Mouse (Mus musculus) thymus, adult 2 months (tissue): Measurements from ENCODE around the gene Tmem216. TPM values are rescaled to one million over a fixed set of nuclear protein-coding genes. Genes with fewer than 3 reads are reported as not detected.

Experiments used
- DNase-seq: peaks from one replicate; pipeline ENCODE4 v3.0.0; 2021
- H3K27ac ChIP-seq: fragments of 200-500 bp; 2 replicates; pipeline ENCODE4 v1.5.1; 2012; ENCODE audit warnings: low read length, control low read depth; ENCODE audit not compliant: control insufficient read depth, insufficient read depth
- H3K27me3 ChIP-seq: fragments of 200-500 bp; 2 replicates; pipeline ENCODE4 v1.6.1; 2012; ENCODE audit warnings: mild to moderate bottlenecking, low read length, moderate library complexity, mixed read lengths; ENCODE audit not compliant: control insufficient read depth, insufficient read depth
- H3K36me3 ChIP-seq: fragments of 200-500 bp; 2 replicates; pipeline ENCODE4 v1.6.1; 2012; ENCODE audit warnings: mild to moderate bottlenecking, low read length, moderate library complexity; ENCODE audit not compliant: control insufficient read depth, insufficient read depth
- H3K4me1 ChIP-seq: fragments of 200-500 bp; replicated peaks from 2 replicates; pipeline ENCODE4 v1.6.1; 2012; ENCODE audit warnings: low read length; ENCODE audit not compliant: control insufficient read depth, insufficient read depth
- H3K4me3 ChIP-seq: fragments of 200-500 bp; 2 replicates; pipeline ENCODE4 v1.5.1; 2012; ENCODE audit warnings: mild to moderate bottlenecking, low read length, control low read depth, moderate library complexity; ENCODE audit not compliant: control insufficient read depth, insufficient read depth
- CTCF ChIP-seq: fragments of 200-500 bp; IDR thresholded peaks from 2 replicates; pipeline ENCODE4 v1.5.1; 2012; ENCODE audit warnings: mild to moderate bottlenecking, control low read depth, low read length, moderate library complexity, borderline replicate concordance; ENCODE audit not compliant: control insufficient read depth, poor library complexity, insufficient read depth; ENCODE audit errors: extremely low read depth
- POLR2A ChIP-seq: fragments of 200-500 bp; IDR thresholded peaks from 2 replicates; pipeline ENCODE4 v1.6.1; 2012; ENCODE audit warnings: mild to moderate bottlenecking, low read length, control low read depth, moderate library complexity; ENCODE audit not compliant: control insufficient read depth, poor library complexity, insufficient read depth; ENCODE audit errors: extremely low read depth
- WGBS: fragments of 180-500 bp; shearing (Covaris S2); methylation state at CpG from one replicate; pipeline ENCODE4 v1.1.7; 2018; 5-methylcytosine and 5-hydroxymethylcytosine counted together
- polyA plus RNA-seq: library from polyadenylated mRNA; depleted of rRNA; stranded (reverse); fragments of >200 nt; gene quantifications from 2 replicates; pipeline ENCODE4 v1.2.3, GENCODE M21; 2012; rRNA removed

The Tmem216 gene
- 14.8 and 22.2 TPM in 2 replicates for polyA plus RNA-seq

GRCm38 (mm10) chr19:10555624-10556510 is at the start of gene Tmem216:
Gene Tmem216 (minus strand): TSS chr19:10556238.
- Histone ChIP-seq H3K27me3 (no peaks in the 10 kb centered on the region), H3K4me1 (peaks cover 6% of the 10 kb centered on the region), H3K27ac (peak within 1 kb of the TSS; percentile 71), H3K36me3 (no peaks in the 10 kb centered on the region), H3K4me3 (peak within 1 kb of the TSS; percentile 74)
- WGBS, result 3% methylated on average over 43 of the region's 43 CpGs
- TF ChIP-seq POLR2A (peak; percentile 74; the same call in 1 of the 2 replicates), CTCF (0 out of 2 replicates have a peak, but pooled peaks have one; percentile 2)
- DNase-seq, result peak; percentile 89

- peaks cover 26% of the 10 kb centered on the region for H3K4me1 ChIP-seq
- H3K36me3 ChIP-seq, result peaks cover 28% of the 10 kb centered on the region
- peak; percentile 99 for DNase-seq
- H3K27me3 ChIP-seq, result no peaks in the 10 kb centered on the region
- under 1% methylated on average over 49 of the region's 49 CpGs for WGBS
- H3K27ac ChIP-seq, result peak within 1 kb of the TSS; percentile 75
- peak within 1 kb of the TSS; percentile 83 for H3K4me3 ChIP-seq
- TF ChIP-seq POLR2A (peak; percentile 94), CTCF (peak; percentile 61)
Observed at GRCm38 (mm10) chr19:10605293-10605900, 49.4 kb upstream of the Tmem216 start, which contains the start of the genes Ddb1 and Tkfc. Gene Ddb1 (plus strand): TSS chr19:10605327. Gene Tkfc (minus strand): TSS chr19:10605654.

DNA sequence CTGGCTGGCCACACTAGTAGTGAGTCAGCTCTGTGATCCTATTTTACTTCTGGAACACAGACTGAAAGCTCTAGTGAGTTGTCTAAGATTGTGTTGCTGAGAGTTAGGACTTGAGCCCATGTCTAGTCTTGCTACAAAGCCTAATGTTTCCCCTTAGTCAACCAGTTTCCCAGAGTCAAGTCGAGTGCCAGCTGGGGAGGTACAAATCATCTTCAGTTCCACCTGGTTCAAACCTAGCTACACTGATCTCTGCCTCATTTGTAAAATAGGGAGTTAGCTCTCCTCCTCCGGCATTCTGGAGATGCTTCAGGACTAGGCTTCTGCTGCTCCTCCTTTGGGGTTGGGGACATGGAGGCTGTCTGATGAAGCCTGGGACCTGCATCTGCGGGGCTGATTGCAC is 48.5 kb upstream of the Tmem216 start:
- Histone ChIP-seq H3K4me1 (peaks cover 26% of the 10 kb centered on the region), H3K27ac (peak overlapping the region; percentile 75; the same call in 1 of the 2 replicates), H3K27me3 (no peaks in the 10 kb centered on the region), H3K4me3 (no peak overlapping the region), H3K36me3 (peaks cover 20% of the 10 kb centered on the region)
- no peak for TF ChIP-seq CTCF
- no peak for TF ChIP-seq POLR2A
- WGBS, result 54% methylated on average over 3 of the region's 3 CpGs
- DNase-seq, result no peak

- 80% methylated on average over 18 of the region's 18 CpGs for WGBS
- H3K4me3 ChIP-seq, result no peak overlapping the region
Observed at GRCm38 (mm10) chr19:10603660-10604523, 47.9 kb upstream of the Tmem216 start.

DNA sequence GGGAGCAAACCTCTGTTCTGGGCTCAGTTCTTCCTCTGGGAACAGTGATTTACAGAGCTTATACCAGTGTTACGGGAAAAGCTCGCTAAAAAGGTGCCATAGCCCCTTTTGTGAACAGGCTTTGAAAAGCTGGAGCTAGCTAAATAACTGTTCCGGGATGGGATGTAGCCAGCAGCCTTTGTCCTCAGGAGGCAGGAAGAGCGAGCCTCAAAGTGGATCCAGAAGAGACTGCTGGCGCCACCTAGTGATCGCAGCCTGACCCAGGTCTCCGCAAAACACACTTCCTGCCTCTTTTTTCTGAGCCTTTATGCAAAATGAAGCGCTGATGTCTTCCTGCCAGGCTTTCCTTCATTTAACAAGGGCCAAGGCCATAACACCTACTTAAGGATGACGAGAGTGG is 46.7 kb upstream of the Tmem216 start:
- H3K36me3 ChIP-seq, result peaks cover 4% of the 10 kb centered on the region
- peak overlapping the region; percentile 36 for H3K4me3 ChIP-seq
- no peaks in the 10 kb centered on the region for H3K27me3 ChIP-seq
- peak; percentile 91 for DNase-seq
- peaks cover 26% of the 10 kb centered on the region for H3K4me1 ChIP-seq
- TF ChIP-seq POLR2A (0 out of 2 replicates have a peak, but pooled peaks have one; percentile 52), CTCF (peak; percentile 83)
- H3K27ac ChIP-seq, result peak overlapping the region; percentile 69
- WGBS, result 3% methylated on average over 9 of the region's 9 CpGs

More at GRCm38 (mm10) chr19:10603660-10604523, 47.9 kb upstream of the Tmem216 start:
- DNase-seq, result peak; percentile 9
- H3K27me3 ChIP-seq, result no peaks in the 10 kb centered on the region
- H3K4me1 ChIP-seq, result peaks cover 26% of the 10 kb centered on the region
- H3K27ac ChIP-seq, result no peak overlapping the region
- H3K36me3 ChIP-seq, result peaks cover 15% of the 10 kb centered on the region
- TF ChIP-seq CTCF (no peak), POLR2A (no peak)
